Mouse (Mus musculus): ENCODE data around the gene Hgf. TPM values are rescaled to one million over a fixed set of nuclear protein-coding genes. Genes with fewer than 3 reads are reported as not detected.

Gene Hgf
- polyA plus RNA-seq, 1 experiment = 7.0 TPM

GRCm38 (mm10) chr5:16577882-16578742 is 24.8 kb downstream of the Hgf start:
- DNase-seq = no peak
- 76% methylated on average over 14 of the region's 14 CpGs for WGBS

GRCm38 (mm10) chr5:16595699-16596098 is 42.4 kb downstream of the Hgf start:
- TF ChIP-seq CTCF (IDR thresholded peaks at IDR 0.05; ENCODE audit: insufficient read depth, low read length) = no peak
- TF ChIP-seq POLR2A (IDR thresholded peaks at IDR 0.05; ENCODE audit: borderline replicate concordance, extremely low read depth, low read depth, low read length) = no peak
- Histone ChIP-seq H3K4me3 (replicated peaks; ENCODE audit: extremely low read depth, low read depth, low read length) (no peak overlapping the region), H3K4me1 (ENCODE audit: control insufficient read depth, insufficient read depth, low read length) (no peaks in the 10 kb centered on the region)
- 84% methylated on average over 4 of the region's 4 CpGs for WGBS
- no peak for DNase-seq

More at GRCm38 (mm10) chr5:16577882-16578742, 24.8 kb downstream of the Hgf start:
- TF ChIP-seq POLR2A (IDR thresholded peaks at IDR 0.05; ENCODE audit: borderline replicate concordance, extremely low read depth, low read depth, low read length) = no peak
- TF ChIP-seq CTCF (IDR thresholded peaks at IDR 0.05; ENCODE audit: insufficient read depth, low read length) = no peak
- Histone ChIP-seq H3K4me1 (ENCODE audit: control insufficient read depth, insufficient read depth, low read length) (no peaks in the 10 kb centered on the region), H3K4me3 (replicated peaks; ENCODE audit: extremely low read depth, low read depth, low read length) (no peak overlapping the region)

- DNase-seq = no peak
- 72% methylated on average over 6 of the region's 6 CpGs for WGBS
- no peak overlapping the region for H3K4me3 ChIP-seq (replicated peaks; ENCODE audit: extremely low read depth, low read depth, low read length)
- TF ChIP-seq POLR2A (IDR thresholded peaks at IDR 0.05; ENCODE audit: borderline replicate concordance, extremely low read depth, low read depth, low read length) = no peak
- no peak for TF ChIP-seq CTCF (IDR thresholded peaks at IDR 0.05; ENCODE audit: insufficient read depth, low read length)
- no peaks in the 10 kb centered on the region for H3K4me1 ChIP-seq (ENCODE audit: control insufficient read depth, insufficient read depth, low read length)
Measured at GRCm38 (mm10) chr5:16597996-16598395, 44.7 kb downstream of the Hgf start.

GRCm38 (mm10) chr5:16601463-16601862 is 48.2 kb downstream of the Hgf start:
- Histone ChIP-seq H3K4me3 (replicated peaks; ENCODE audit: extremely low read depth, low read depth, low read length) (no peak overlapping the region), H3K4me1 (ENCODE audit: control insufficient read depth, insufficient read depth, low read length) (no peaks in the 10 kb centered on the region)
- 83% methylated on average over 1 of the region's 1 CpGs for WGBS
- TF ChIP-seq POLR2A (IDR thresholded peaks at IDR 0.05; ENCODE audit: borderline replicate concordance, extremely low read depth, low read depth, low read length) = no peak
- no peak for DNase-seq

GRCm38 (mm10) chr5:16632996-16633395 is 79.7 kb downstream of the Hgf start:
- TF ChIP-seq CTCF (IDR thresholded peaks at IDR 0.05; ENCODE audit: insufficient read depth, low read length) (no peak), POLR2A (IDR thresholded peaks at IDR 0.05; ENCODE audit: borderline replicate concordance, extremely low read depth, low read depth, low read length) (no peak)
- H3K4me3 ChIP-seq (replicated peaks; ENCODE audit: extremely low read depth, low read depth, low read length) = no peak overlapping the region
- WGBS = 54% methylated on average over 1 of the region's 1 CpGs
- no peaks in the 10 kb centered on the region for H3K4me1 ChIP-seq (ENCODE audit: control insufficient read depth, insufficient read depth, low read length)
- no peak for DNase-seq

- TF ChIP-seq CTCF (IDR thresholded peaks at IDR 0.05; ENCODE audit: insufficient read depth, low read length) = no peak
- no peak for TF ChIP-seq POLR2A (IDR thresholded peaks at IDR 0.05; ENCODE audit: borderline replicate concordance, extremely low read depth, low read depth, low read length)
- 68% methylated on average over 7 of the region's 7 CpGs for WGBS
- DNase-seq = no peak
- H3K4me3 ChIP-seq (replicated peaks; ENCODE audit: extremely low read depth, low read depth, low read length) = no peak overlapping the region
- H3K4me1 ChIP-seq (ENCODE audit: control insufficient read depth, insufficient read depth, low read length) = no peaks in the 10 kb centered on the region
Measured at GRCm38 (mm10) chr5:16646417-16646816, 93.1 kb downstream of the Hgf start.

GRCm38 (mm10) chr5:16647701-16648100 is 94.4 kb downstream of the Hgf start:
- TF ChIP-seq POLR2A (IDR thresholded peaks at IDR 0.05; ENCODE audit: borderline replicate concordance, extremely low read depth, low read depth, low read length) (no peak), CTCF (IDR thresholded peaks at IDR 0.05; ENCODE audit: insufficient read depth, low read length) (no peak)
- no peak for DNase-seq
- no peak overlapping the region for H3K4me3 ChIP-seq (replicated peaks; ENCODE audit: extremely low read depth, low read depth, low read length)
- no peaks in the 10 kb centered on the region for H3K4me1 ChIP-seq (ENCODE audit: control insufficient read depth, insufficient read depth, low read length)

GRCm38 (mm10) chr5:16650240-16650639 is 96.9 kb downstream of the Hgf start:
- TF ChIP-seq CTCF (IDR thresholded peaks at IDR 0.05; ENCODE audit: insufficient read depth, low read length) (no peak), POLR2A (IDR thresholded peaks at IDR 0.05; ENCODE audit: borderline replicate concordance, extremely low read depth, low read depth, low read length) (no peak)
- no peaks in the 10 kb centered on the region for H3K4me1 ChIP-seq (ENCODE audit: control insufficient read depth, insufficient read depth, low read length)
- WGBS = 88% methylated on average over 1 of the region's 1 CpGs
- no peak for DNase-seq
- no peak overlapping the region for H3K4me3 ChIP-seq (replicated peaks; ENCODE audit: extremely low read depth, low read depth, low read length)

GRCm38 (mm10) chr5:16654022-16654421 is 100.7 kb downstream of the Hgf start:
- no peak for TF ChIP-seq POLR2A (IDR thresholded peaks at IDR 0.05; ENCODE audit: borderline replicate concordance, extremely low read depth, low read depth, low read length)
- Histone ChIP-seq H3K4me3 (replicated peaks; ENCODE audit: extremely low read depth, low read depth, low read length) (no peak overlapping the region), H3K4me1 (ENCODE audit: control insufficient read depth, insufficient read depth, low read length) (no peaks in the 10 kb centered on the region)
- 10% methylated on average over 7 of the region's 7 CpGs for WGBS
- DNase-seq = no peak

Other genes with a start within 250 kb of the Hgf start
- gene Gm28710, start 238.3 kb downstream of the Hgf start, polyA plus RNA-seq (2012; rRNA removed) = not detected in 2 replicates